Mouse (Mus musculus) hindbrain, embryonic 14.5 days (tissue): ENCODE measurements around the gene Wsb2. TPM values are rescaled to one million over a fixed set of nuclear protein-coding genes. Genes with fewer than 3 reads are reported as not detected.

Source experiments
- ATAC-seq: fragments of 200-750 bp; cut with Nextera tagmentation; 2 replicates; pipeline ENCODE4 v1.8.0; 2017; ENCODE audit warnings: moderate number of reproducible peaks, mild to moderate bottlenecking, moderate TSS enrichment, moderate library complexity; ENCODE audit not compliant: low FRiP score
- DNase-seq: peaks from one replicate; pipeline ENCODE4 v3.0.0-alpha.2; 2015; ENCODE audit warnings: low spot score
- H3K27ac ChIP-seq: fragments of 300-500 bp; sonication (generic); 2 replicates; pipeline ENCODE4 v1.5.1; 2014; ENCODE audit warnings: mild to moderate bottlenecking, moderate library complexity
- H3K27me3 ChIP-seq: fragments of 300-500 bp; sonication (generic); 2 replicates; pipeline ENCODE4 v1.6.1; 2014; ENCODE audit warnings: mild to moderate bottlenecking, low read length, mixed read lengths; ENCODE audit not compliant: control insufficient read depth, insufficient read depth
- H3K36me3 ChIP-seq: fragments of 300-500 bp; sonication (generic); replicated peaks from 2 replicates; pipeline ENCODE4 v1.6.1; 2014; ENCODE audit not compliant: control insufficient read depth, insufficient read depth
- H3K4me1 ChIP-seq: fragments of 300-500 bp; sonication (generic); replicated peaks from 2 replicates; pipeline ENCODE4 v1.6.1; 2014; ENCODE audit warnings: antibody characterized with exemption, low read length, mixed read lengths; ENCODE audit not compliant: control insufficient read depth, insufficient read depth
- H3K4me2 ChIP-seq: fragments of 300-500 bp; sonication (generic); replicated peaks from 2 replicates; pipeline ENCODE4 v1.6.1; 2014; ENCODE audit warnings: mild to moderate bottlenecking, moderate library complexity
- H3K4me3 ChIP-seq: fragments of 300-500 bp; sonication (generic); replicated peaks from 2 replicates; pipeline ENCODE4 v1.5.1; 2014; ENCODE audit warnings: mild to moderate bottlenecking, low read length
- H3K9ac ChIP-seq: fragments of 300-500 bp; sonication (generic); 2 replicates; pipeline ENCODE4 v1.6.1; 2014
- H3K9me3 ChIP-seq: fragments of 300-500 bp; sonication (generic); 2 replicates; pipeline ENCODE4 v1.6.1; 2016; ENCODE audit warnings: low read length; ENCODE audit not compliant: control insufficient read depth
- WGBS: fragments of 180-500 bp; shearing (Covaris S2); extraction: QIAGEN DNeasy Blood & Tissue Kit; methylation state at CpG from one replicate; pipeline ENCODE4 v1.1.7; 2014; 5-methylcytosine and 5-hydroxymethylcytosine counted together
- polyA plus RNA-seq: library from polyadenylated mRNA; unstranded; fragments of >200 nt; fragmentation: Nextera tagmentation; extraction: Ambion mirVana; gene quantifications from 2 replicates; pipeline ENCODE4 v1.2.1, GENCODE M21; 2014

The Wsb2 gene
- polyA plus RNA-seq, 1 experiment from 2014 or later = 292 TPM

DNA sequence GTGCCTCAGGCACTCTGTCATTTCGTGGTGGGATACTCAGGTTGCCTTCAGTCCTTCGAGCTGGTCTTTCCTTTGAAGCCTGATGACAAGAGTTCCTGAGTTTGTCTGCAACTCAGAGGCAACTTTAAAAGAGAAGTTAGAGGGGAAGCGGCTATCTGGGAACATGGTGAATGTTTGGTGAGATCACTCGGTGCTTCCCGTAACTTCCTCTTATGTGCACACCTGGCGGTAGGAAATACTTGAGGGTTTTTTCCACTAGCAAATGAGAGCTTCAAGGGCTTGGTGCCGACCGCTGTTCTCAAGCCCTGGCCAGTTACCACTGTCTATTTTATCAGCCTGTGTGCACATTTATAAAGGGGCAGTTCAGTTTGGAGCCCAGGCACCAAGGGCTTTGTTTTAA is 3.0 kb upstream of the Wsb2 start:
- no peak overlapping the region for H3K27ac ChIP-seq
- DNase-seq (no peak), ATAC-seq (no peak)
- H3K27me3 ChIP-seq = no peaks in the 10 kb centered on the region
- no peak overlapping the region for H3K9ac ChIP-seq
- WGBS = 82% methylated on average over 8 of the region's 8 CpGs
- H3K4me3 ChIP-seq = no peak overlapping the region
- H3K36me3 ChIP-seq = no peaks in the 10 kb centered on the region
- no peaks in the 10 kb centered on the region for H3K9me3 ChIP-seq
- peaks cover 13% of the 10 kb centered on the region for H3K4me1 ChIP-seq
- no peak overlapping the region for H3K4me2 ChIP-seq

DNA sequence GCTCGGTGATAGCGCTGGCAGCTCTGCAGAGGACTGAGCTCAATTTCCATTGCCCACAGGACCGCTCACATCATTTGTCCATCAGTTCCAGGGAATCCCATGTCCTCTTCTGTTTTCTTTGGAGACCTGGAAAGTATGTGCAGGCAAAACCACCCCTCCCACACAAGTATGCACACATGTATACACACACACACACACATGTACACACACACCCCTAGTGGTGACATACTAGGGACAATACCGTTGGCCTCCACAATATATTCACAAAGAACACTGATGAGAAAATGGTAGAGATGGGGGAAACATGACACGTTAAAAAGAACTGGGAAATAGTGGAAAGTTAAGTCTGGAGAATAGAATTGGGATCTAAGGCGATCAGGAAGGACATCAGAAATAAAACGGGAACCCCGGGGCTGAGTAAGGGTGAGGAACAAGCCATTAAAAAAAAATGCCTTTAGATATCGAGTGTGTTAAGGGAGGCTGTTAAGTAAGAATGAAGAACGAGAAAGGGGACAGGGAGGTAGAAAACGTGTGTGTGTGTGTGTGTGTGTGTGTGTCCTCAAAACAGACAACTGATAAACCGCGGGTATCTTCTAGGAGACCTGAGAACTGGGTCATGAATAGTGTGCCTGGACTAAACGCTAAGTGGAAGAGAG is 1.3 kb upstream of the Wsb2 start:
- Histone ChIP-seq H3K9me3 (no peaks in the 10 kb centered on the region), H3K9ac (no peak overlapping the region), H3K36me3 (no peaks in the 10 kb centered on the region), H3K4me3 (peak overlapping the region; percentile 74), H3K27me3 (no peaks in the 10 kb centered on the region), H3K4me2 (peak overlapping the region; percentile 74), H3K4me1 (peaks cover 29% of the 10 kb centered on the region), H3K27ac (peak overlapping the region; percentile 87; the same call in 1 of the 2 replicates)
- 52% methylated on average over 14 of the region's 14 CpGs for WGBS
- no peak for DNase-seq
- ATAC-seq = no peak

DNA sequence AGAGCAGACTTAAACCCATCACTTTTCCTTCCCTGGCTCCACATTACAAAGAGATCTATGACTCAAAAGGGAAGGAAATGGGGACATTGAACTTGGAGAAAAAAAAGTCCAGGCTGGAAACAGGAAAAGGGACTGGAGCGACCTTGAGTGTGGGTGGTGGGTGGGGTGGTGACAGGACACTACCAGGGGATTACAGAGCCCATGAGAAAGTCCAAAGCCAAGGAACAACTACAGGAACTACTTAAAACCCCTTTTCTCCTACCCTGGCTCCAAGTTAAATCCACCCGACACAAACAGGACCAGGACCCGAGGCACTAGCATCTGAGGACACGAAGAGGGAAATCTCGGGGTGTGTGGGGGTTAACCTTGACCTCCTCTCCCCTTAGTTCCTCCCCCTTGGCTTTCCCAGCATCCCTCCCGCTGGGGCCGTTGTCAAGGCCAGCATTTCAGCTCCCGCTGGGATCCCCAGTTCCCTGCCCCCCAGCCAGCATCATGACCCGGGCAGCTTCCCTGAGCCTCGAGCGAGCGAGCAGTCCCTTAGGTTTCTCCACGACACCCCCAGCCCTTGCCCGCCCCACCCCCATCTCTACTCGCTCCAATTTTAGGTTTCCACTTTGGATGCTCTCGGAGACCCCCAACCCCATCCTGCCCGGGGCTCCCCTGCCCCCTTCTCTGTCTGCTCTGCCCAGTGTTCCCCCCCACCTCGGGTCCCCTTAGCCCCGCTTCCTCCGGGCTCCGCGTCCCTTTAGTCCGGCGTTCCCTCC is 557 bp upstream of the Wsb2 start:
- no peaks in the 10 kb centered on the region for H3K9me3 ChIP-seq
- H3K9ac ChIP-seq = peak overlapping the region; percentile 88
- H3K4me1 ChIP-seq = peaks cover 35% of the 10 kb centered on the region
- ATAC-seq (peak; percentile 63), DNase-seq (peak; percentile 43)
- peak overlapping the region; percentile 87 for H3K27ac ChIP-seq
- H3K4me2 ChIP-seq = peak overlapping the region; percentile 74
- H3K36me3 ChIP-seq = no peaks in the 10 kb centered on the region
- H3K27me3 ChIP-seq = no peaks in the 10 kb centered on the region
- peak overlapping the region; percentile 74 for H3K4me3 ChIP-seq
- under 1% methylated on average over 24 of the region's 24 CpGs for whole genome bisulfite sequencing

DNA sequence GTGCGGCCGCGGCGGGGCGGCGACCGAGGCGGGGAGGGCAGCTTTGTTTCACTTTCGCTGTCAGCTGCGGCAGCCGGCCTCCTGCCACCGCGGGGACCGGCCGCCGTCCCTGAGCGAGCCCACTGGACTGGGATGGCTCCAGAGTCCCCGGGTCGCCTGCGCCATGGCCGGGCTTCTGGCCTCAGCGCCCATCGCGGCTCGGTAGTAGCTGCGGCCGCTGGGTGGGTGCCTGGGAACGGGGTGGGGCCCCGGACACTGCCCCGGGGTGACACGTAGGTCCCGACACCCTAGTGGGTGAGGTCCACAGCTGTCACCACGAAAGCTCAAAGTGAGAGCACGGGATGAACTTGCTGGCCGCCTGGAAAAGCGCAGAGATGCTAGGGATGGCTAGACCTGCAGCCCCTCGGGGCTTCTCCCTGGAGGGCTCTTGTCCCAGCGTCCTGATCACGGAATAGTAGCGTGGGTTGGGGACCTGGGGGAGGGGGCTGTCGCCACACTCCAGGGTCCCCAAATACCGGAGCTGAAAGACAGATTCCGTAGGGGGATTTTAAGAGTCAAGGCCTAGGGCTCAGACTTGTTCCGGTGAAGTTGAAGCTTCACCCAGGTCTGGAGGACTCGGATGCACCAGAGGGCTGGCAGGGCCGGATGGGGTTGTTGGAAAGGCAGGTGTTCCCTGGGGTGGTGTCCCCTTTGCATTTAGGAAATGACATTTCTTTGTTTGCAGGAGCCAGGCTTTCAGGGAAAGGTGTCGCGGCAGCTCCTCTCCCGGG is 559 bp downstream of the Wsb2 start:
- WGBS = under 1% methylated on average over 43 of the region's 49 CpGs
- H3K36me3 ChIP-seq = no peaks in the 10 kb centered on the region
- peak overlapping the region; percentile 88 for H3K9ac ChIP-seq
- no peaks in the 10 kb centered on the region for H3K27me3 ChIP-seq
- no peaks in the 10 kb centered on the region for H3K9me3 ChIP-seq
- no peak for DNase-seq
- peaks cover 35% of the 10 kb centered on the region for H3K4me1 ChIP-seq
- H3K4me3 ChIP-seq = peak overlapping the region; percentile 74
- H3K4me2 ChIP-seq = peak overlapping the region; percentile 74
- ATAC-seq = peak; percentile 65
- peak overlapping the region; percentile 87 for H3K27ac ChIP-seq

DNA sequence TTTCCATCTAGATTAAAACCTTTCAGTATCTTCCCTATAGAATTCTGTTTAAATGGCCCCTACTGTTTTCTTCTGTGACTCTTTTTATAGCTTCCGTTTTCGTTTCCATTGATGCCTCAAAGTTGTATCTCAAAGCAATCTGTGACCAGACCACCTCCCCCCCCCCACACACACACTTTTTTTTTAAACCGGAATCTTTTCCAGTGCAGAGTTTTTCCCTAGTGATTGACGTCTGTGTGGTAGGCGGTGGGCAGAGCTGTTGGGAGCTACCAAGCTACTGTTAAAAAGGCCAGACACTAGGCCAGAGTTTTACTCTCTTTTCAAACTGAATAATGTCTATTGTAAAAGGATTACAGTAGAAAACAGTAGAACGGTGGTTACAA is 1.1 kb downstream of the Wsb2 start:
- Histone ChIP-seq H3K9me3 (no peaks in the 10 kb centered on the region), H3K27me3 (no peaks in the 10 kb centered on the region), H3K27ac (peak overlapping the region; percentile 87), H3K4me1 (peaks cover 35% of the 10 kb centered on the region), H3K4me2 (peak overlapping the region; percentile 74), H3K9ac (peak overlapping the region; percentile 88), H3K36me3 (no peaks in the 10 kb centered on the region), H3K4me3 (peak overlapping the region; percentile 74)
- DNase-seq (no peak), ATAC-seq (no peak)
- WGBS = 6% methylated on average over 6 of the region's 6 CpGs

DNA sequence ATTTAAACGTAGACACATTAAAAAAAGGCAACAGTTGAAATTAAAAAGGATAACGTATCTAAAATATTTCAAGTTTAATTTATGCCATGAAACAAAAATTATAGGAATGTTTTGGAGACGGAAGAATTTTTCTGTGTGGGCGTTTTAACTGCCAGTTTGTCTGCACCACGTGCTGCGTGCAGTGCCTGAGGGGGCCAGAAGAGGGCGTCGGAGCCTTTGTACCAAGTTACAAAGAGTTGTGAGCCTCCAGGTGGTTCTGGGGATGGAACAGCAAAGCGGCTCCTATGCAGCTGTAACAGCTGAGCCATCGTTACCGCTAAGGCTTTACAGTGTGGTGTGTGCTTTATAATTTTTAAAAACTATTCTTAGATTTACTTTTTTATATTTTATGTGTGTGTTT is 1.6 kb downstream of the Wsb2 start:
- peak; percentile 71 for DNase-seq
- Histone ChIP-seq H3K36me3 (peaks cover 3% of the 10 kb centered on the region), H3K4me3 (peak overlapping the region; percentile 74), H3K27ac (no peak overlapping the region), H3K4me2 (peak overlapping the region; percentile 74), H3K4me1 (peaks cover 35% of the 10 kb centered on the region), H3K27me3 (no peaks in the 10 kb centered on the region), H3K9ac (peak overlapping the region; percentile 88), H3K9me3 (no peaks in the 10 kb centered on the region)
- WGBS = 32% methylated on average over 11 of the region's 11 CpGs
- ATAC-seq = no peak

DNA sequence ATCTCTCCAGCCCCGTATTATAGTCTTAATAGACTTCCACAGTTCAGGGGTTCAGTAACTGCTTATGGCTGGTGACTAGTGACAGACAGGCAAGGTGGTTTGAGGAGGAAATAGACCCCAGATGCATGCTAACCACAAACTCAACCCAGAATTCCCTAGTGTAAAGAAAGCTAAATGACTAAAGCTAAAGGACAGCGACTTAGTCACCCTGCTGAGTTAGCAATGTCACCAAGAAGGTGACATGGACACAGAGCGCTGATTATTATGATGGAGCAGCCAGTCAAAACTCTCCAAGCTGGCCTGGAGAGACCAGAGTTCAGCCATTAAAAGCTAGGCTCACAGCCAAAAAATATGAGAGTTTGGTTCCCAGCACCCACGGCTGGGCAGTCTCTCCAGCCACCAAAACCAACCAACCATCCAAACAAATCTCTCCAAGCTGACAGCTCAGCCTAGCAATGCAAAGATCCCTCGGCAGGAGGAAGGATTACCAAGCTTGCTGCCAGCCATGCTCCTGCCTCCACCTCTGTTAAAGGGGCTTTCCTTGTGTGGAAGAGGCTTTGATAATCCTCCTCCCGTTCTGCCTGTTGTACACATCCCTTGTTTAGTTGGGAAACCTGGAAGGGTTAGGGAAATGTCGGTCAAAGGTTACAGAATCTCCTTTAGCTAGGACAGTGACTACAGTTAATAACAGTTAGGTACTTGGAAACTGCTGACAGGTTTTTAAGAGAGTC is 2.6 kb downstream of the Wsb2 start:
- no peak overlapping the region for H3K4me3 ChIP-seq
- DNase-seq (no peak), ATAC-seq (no peak)
- WGBS = 45% methylated on average over 7 of the region's 7 CpGs
- H3K27ac ChIP-seq = no peak overlapping the region
- H3K4me2 ChIP-seq = no peak overlapping the region
- H3K9ac ChIP-seq = no peak overlapping the region
- no peaks in the 10 kb centered on the region for H3K27me3 ChIP-seq
- peaks cover 13% of the 10 kb centered on the region for H3K36me3 ChIP-seq
- H3K9me3 ChIP-seq = no peaks in the 10 kb centered on the region
- H3K4me1 ChIP-seq = peaks cover 35% of the 10 kb centered on the region

DNA sequence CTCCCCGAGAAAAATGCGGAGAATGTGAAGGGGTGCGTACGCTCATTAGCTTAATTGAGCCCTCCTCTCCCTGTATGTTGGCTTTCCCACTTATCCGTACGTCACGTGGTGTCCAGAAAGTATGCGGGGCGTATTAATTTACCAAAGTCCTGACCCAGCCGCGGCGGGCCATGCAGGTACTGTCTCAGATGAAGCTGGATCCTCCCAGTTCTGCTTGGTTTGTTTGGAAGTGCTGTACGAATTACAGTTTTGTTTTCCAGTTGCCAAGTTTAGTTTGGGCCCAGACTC is 3.1 kb downstream of the Wsb2 start:
- H3K4me1 ChIP-seq = peaks cover 35% of the 10 kb centered on the region
- ATAC-seq = no peak

More for the DNA sequence above, 3.1 kb downstream of the Wsb2 start:
- H3K4me2 ChIP-seq = no peak overlapping the region
- WGBS = 59% methylated on average over 13 of the region's 13 CpGs
- H3K27me3 ChIP-seq = no peaks in the 10 kb centered on the region
- peaks cover 18% of the 10 kb centered on the region for H3K36me3 ChIP-seq
- no peak overlapping the region for H3K4me3 ChIP-seq
- H3K9ac ChIP-seq = no peak overlapping the region
- no peaks in the 10 kb centered on the region for H3K9me3 ChIP-seq
- no peak for DNase-seq
- no peak overlapping the region for H3K27ac ChIP-seq
